Mouse (Mus musculus) spleen, adult 2 months (tissue): ENCODE data around the gene Slc25a34. TPM values are rescaled to one million over a fixed set of nuclear protein-coding genes. Genes with fewer than 3 reads are reported as not detected.
A peak's percentile ranks its signal among the peaks of the same experiment; 100 is the strongest.

Source experiments
- DNase-seq, 2 experiments: peaks; one replicate each; pipeline versions ENCODE4 v3.0.0 to v3.0.0-alpha.2; 2012 to 2021; ENCODE audit warnings: low spot score in 2 of 2, low read depth in 1 of 2
- H3K27ac ChIP-seq: fragments of 200-500 bp; 2 replicates; pipeline ENCODE4 v1.5.1; 2012; ENCODE audit warnings: low read length, inconsistent platforms; ENCODE audit not compliant: insufficient read depth
- H3K27me3 ChIP-seq: fragments of 200-500 bp; 2 replicates; pipeline ENCODE4 v1.6.1; 2012; ENCODE audit warnings: mild to moderate bottlenecking, moderate library complexity, low read length, inconsistent platforms; ENCODE audit not compliant: control insufficient read depth, insufficient read depth
- H3K36me3 ChIP-seq: fragments of 200-500 bp; 2 replicates; pipeline ENCODE4 v1.6.1; 2012; ENCODE audit warnings: mild to moderate bottlenecking, low read length, inconsistent platforms; ENCODE audit not compliant: control insufficient read depth, insufficient read depth
- H3K4me1 ChIP-seq: fragments of 200-500 bp; 2 replicates; pipeline ENCODE4 v1.6.1; 2011; ENCODE audit warnings: inconsistent platforms; ENCODE audit not compliant: control insufficient read depth, insufficient read depth, insufficient read length
- H3K4me3 ChIP-seq: fragments of 200-500 bp; 2 replicates; pipeline ENCODE4 v1.5.1; 2011; ENCODE audit warnings: mild to moderate bottlenecking, inconsistent platforms; ENCODE audit not compliant: insufficient read depth, insufficient read length; ENCODE audit errors: extremely low read depth
- CTCF ChIP-seq: fragments of 200-500 bp; IDR thresholded peaks from 2 replicates; pipeline ENCODE4 v1.5.1; 2011; ENCODE audit warnings: mild to moderate bottlenecking, inconsistent platforms; ENCODE audit not compliant: insufficient read depth, insufficient read length, insufficient replicate concordance; ENCODE audit errors: extremely low read depth
- POLR2A ChIP-seq: fragments of 200-500 bp; IDR thresholded peaks from 2 replicates; pipeline ENCODE4 v1.6.1; 2011; ENCODE audit warnings: low read depth, low read length, inconsistent platforms
- WGBS: fragments of 180-500 bp; shearing (Covaris S2); methylation state at CpG from one replicate; pipeline ENCODE4 v1.1.7; 2018; 5-methylcytosine and 5-hydroxymethylcytosine counted together
- polyA plus RNA-seq: library from polyadenylated mRNA; depleted of rRNA; stranded (reverse); fragments of >200 nt; gene quantifications from 2 replicates; pipeline ENCODE4 v1.2.3, GENCODE M21; 2012

The Slc25a34 gene
- polyA plus RNA-seq, 1 experiment: 0.43 TPM

- 92% methylated on average over 3 of the region's 3 CpGs for WGBS
- peaks cover 4% of the 10 kb centered on the region; the same call in 1 of the 2 replicates for H3K36me3 ChIP-seq
- no peaks in the 10 kb centered on the region for H3K27me3 ChIP-seq
- TF ChIP-seq POLR2A (no peak), CTCF (no peak)
- no peak overlapping the region for H3K27ac ChIP-seq
- no peak for DNase-seq
- peaks cover 3% of the 10 kb centered on the region for H3K4me1 ChIP-seq
- H3K4me3 ChIP-seq: no peak overlapping the region
Observed at GRCm38 (mm10) chr4:141647187-141647586, 23.6 kb upstream of the Slc25a34 start.

GRCm38 (mm10) chr4:141645988-141646387, 22.4 kb upstream of the Slc25a34 start:
- WGBS: 81% methylated on average over 8 of the region's 8 CpGs
- Histone ChIP-seq H3K4me3 (no peak overlapping the region), H3K4me1 (peaks cover 3% of the 10 kb centered on the region), H3K36me3 (peaks cover 5% of the 10 kb centered on the region; the same call in 1 of the 2 replicates), H3K27me3 (no peaks in the 10 kb centered on the region), H3K27ac (peak overlapping the region; percentile 59)
- DNase-seq: no peak
- TF ChIP-seq CTCF: no peak
- no peak for TF ChIP-seq POLR2A

- no peak overlapping the region for H3K4me3 ChIP-seq
- 0 out of 2 replicates have a peak overlapping the region, but pooled peaks have one; percentile 43 for H3K27ac ChIP-seq
- peaks cover 3% of the 10 kb centered on the region for H3K4me1 ChIP-seq
- no peaks in the 10 kb centered on the region for H3K27me3 ChIP-seq
- TF ChIP-seq POLR2A (no peak), CTCF (no peak)
- peaks cover 5% of the 10 kb centered on the region; the same call in 1 of the 2 replicates for H3K36me3 ChIP-seq
- no peak for DNase-seq
- 60% methylated on average over 7 of the region's 7 CpGs for WGBS
Observed at GRCm38 (mm10) chr4:141643118-141643855, 19.7 kb upstream of the Slc25a34 start.

- Histone ChIP-seq H3K27me3 (no peaks in the 10 kb centered on the region), H3K4me3 (no peak overlapping the region), H3K36me3 (peaks cover 5% of the 10 kb centered on the region; the same call in 1 of the 2 replicates), H3K27ac (peak overlapping the region; percentile 26; the same call in 1 of the 2 replicates), H3K4me1 (peaks cover 3% of the 10 kb centered on the region)
- no peak for TF ChIP-seq CTCF
- no peak for TF ChIP-seq POLR2A
- WGBS: 93% methylated on average over 25 of the region's 25 CpGs
- no peak for DNase-seq
Observed at GRCm38 (mm10) chr4:141641961-141642811, 18.6 kb upstream of the Slc25a34 start.

GRCm38 (mm10) chr4:141641353-141641771, 17.7 kb upstream of the Slc25a34 start:
- H3K27ac ChIP-seq: no peak overlapping the region
- H3K4me3 ChIP-seq: no peak overlapping the region
- no peaks in the 10 kb centered on the region for H3K27me3 ChIP-seq
- H3K4me1 ChIP-seq: no peaks in the 10 kb centered on the region; the same call in 1 of the 2 replicates
- no peak for TF ChIP-seq POLR2A
- no peak for TF ChIP-seq CTCF
- 87% methylated on average over 7 of the region's 7 CpGs for WGBS
- peaks cover 6% of the 10 kb centered on the region for H3K36me3 ChIP-seq
- no peak for DNase-seq

DNA sequence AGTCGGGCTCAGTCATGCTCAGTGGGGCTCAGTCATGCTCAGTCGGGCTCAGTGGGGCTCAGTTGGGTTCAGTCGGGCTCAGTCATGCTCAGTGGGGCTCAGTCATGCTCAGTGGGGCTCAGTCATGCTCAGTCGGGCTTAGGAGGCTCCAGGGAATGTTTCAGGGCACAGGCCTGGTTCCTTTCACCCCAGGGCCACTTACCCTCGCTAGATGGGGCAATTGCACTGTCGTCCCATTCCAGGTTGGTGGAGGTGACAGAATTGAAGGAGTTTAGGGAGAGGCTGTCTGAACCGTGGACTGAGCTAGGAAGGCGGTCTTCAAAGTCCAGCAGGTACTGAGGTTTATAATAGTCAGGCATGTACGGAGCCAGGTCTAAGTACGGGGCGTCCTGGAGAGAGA, 15.9 kb upstream of the Slc25a34 start:
- TF ChIP-seq POLR2A (no peak), CTCF (no peak)
- Histone ChIP-seq H3K36me3 (peaks cover 9% of the 10 kb centered on the region), H3K27me3 (no peaks in the 10 kb centered on the region), H3K4me3 (no peak overlapping the region), H3K27ac (no peak overlapping the region), H3K4me1 (no peaks in the 10 kb centered on the region)
- DNase-seq: no peak
- 68% methylated on average over 11 of the region's 11 CpGs for WGBS
